Mouse (Mus musculus) liver, embryonic 14.5 days (tissue): Measurements from ENCODE around the gene Smyd2. TPM values are rescaled to one million over a fixed set of nuclear protein-coding genes. Genes with fewer than 3 reads are reported as not detected.

Experiments used
- ATAC-seq: fragments of 200-750 bp; cut with Nextera tagmentation; 2 replicates; pipeline ENCODE4 v1.8.0; 2017; ENCODE audit warnings: moderate number of reproducible peaks, mild to moderate bottlenecking, moderate library complexity; ENCODE audit not compliant: insufficient read depth
- DNase-seq, 3 experiments: peaks; one replicate each; pipeline ENCODE4 v3.0.0-alpha.2; 2012 to 2013; ENCODE audit warnings: low read depth in 3 of 3, low spot score in 3 of 3
- H3K27ac ChIP-seq: fragments of 300-500 bp; sonication (generic); 2 replicates; pipeline ENCODE4 v1.5.1; 2014; ENCODE audit warnings: moderate library complexity, mild to moderate bottlenecking, control low read depth, inconsistent platforms
- H3K27me3 ChIP-seq: fragments of 300-500 bp; sonication (generic); 2 replicates; pipeline ENCODE4 v1.6.1; 2014; ENCODE audit warnings: mild to moderate bottlenecking, low read length, moderate library complexity; ENCODE audit not compliant: control insufficient read depth, insufficient read depth
- H3K36me3 ChIP-seq: fragments of 300-500 bp; sonication (generic); replicated peaks from 2 replicates; pipeline ENCODE4 v1.6.1; 2014; ENCODE audit warnings: low read depth; ENCODE audit not compliant: control insufficient read depth, insufficient read depth
- H3K4me1 ChIP-seq, 2 experiments: fragments of 200-500 bp in 1 of 2; fragments of 300-500 bp in 1 of 2; sonication (generic) in 1 of 2; replicated peaks; 2 replicates each; pipeline ENCODE4 v1.6.1; 2012 to 2014; ENCODE audit warnings: antibody characterized with exemption in 1 of 2, inconsistent platforms in 1 of 2, low read length in 1 of 2; ENCODE audit not compliant: control insufficient read depth in 2 of 2, insufficient read depth in 2 of 2
- H3K4me2 ChIP-seq: fragments of 300-500 bp; sonication (generic); 2 replicates; pipeline ENCODE4 v1.6.1; 2014; ENCODE audit warnings: low read depth, mild to moderate bottlenecking, control low read depth, moderate library complexity
- H3K4me3 ChIP-seq, 2 experiments: fragments of 200-500 bp in 1 of 2; fragments of 300-500 bp in 1 of 2; sonication (generic) in 1 of 2; 2 replicates each; pipeline ENCODE4 v1.5.1; 2012 to 2014; ENCODE audit warnings: low read depth in 2 of 2, low read length in 2 of 2, mild to moderate bottlenecking in 2 of 2, control low read depth in 1 of 2, inconsistent platforms in 1 of 2, moderate library complexity in 1 of 2; ENCODE audit not compliant: insufficient read depth in 1 of 2
- H3K9ac ChIP-seq: fragments of 300-500 bp; sonication (generic); replicated peaks from 2 replicates; pipeline ENCODE4 v1.6.1; 2014; ENCODE audit warnings: mild to moderate bottlenecking, control low read depth, moderate library complexity
- H3K9me3 ChIP-seq: fragments of 300-500 bp; sonication (generic); 2 replicates; pipeline ENCODE4 v1.6.1; 2016; ENCODE audit warnings: low read length, mixed read lengths; ENCODE audit not compliant: control insufficient read depth
- CTCF ChIP-seq: IDR thresholded peaks from 2 replicates; pipeline ENCODE4 v1.5.1; 2016; ENCODE audit warnings: antibody characterized with exemption, low read depth, control low read depth
- EP300 ChIP-seq: IDR thresholded peaks from 2 replicates; pipeline ENCODE4 v1.6.1; 2016; ENCODE audit warnings: antibody characterized with exemption, low read depth
- WGBS: fragments of 180-500 bp; shearing (Covaris S2); extraction: QIAGEN DNeasy Blood & Tissue Kit; methylation state at CpG from one replicate; pipeline ENCODE4 v1.1.7; 2014; ENCODE audit not compliant: insufficient replicate concordance; 5-methylcytosine and 5-hydroxymethylcytosine counted together
- polyA plus RNA-seq, 2 experiments: library from polyadenylated mRNA; depleted of rRNA in 1 of 2; stranded (reverse) in 1 of 2; unstranded in 1 of 2; fragments of >200 nt; fragmentation: Nextera tagmentation in 1 of 2; extraction: Ambion mirVana in 1 of 2; gene quantifications; 2 replicates each; pipeline versions ENCODE4 v1.2.1 to v1.2.3; 2012 to 2014

Smyd2 gene
- polyA plus RNA-seq, 2 experiments: 24.8 to 27.7 TPM

DNA sequence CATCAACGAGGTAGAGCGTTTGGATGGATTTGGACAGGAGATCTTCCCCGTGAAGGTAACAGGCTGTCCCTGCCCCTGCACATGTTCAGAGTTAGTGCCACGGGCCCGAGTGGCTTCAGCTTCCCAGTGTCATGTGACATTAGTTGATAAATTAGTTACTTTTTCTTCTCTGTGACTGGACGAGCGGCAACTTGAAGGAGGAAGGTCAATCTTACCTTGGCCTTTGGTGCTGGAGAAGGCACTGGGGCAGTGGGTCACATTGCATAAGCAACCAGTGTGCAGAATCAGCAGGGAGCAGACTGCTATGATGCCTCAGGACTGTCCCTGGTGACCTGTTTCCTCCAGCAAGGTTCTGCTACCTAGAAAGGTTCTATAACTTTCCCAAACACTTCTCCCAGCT, 88.8 kb downstream of the Smyd2 start:
- Histone ChIP-seq H3K27ac (no peak overlapping the region), H3K36me3 (no peaks in the 10 kb centered on the region), H3K9me3 (no peaks in the 10 kb centered on the region), H3K4me1 (peaks cover 12 to 20% of the 10 kb centered on the region in 2 experiments), H3K4me3 (no peak overlapping the region), H3K27me3 (no peaks in the 10 kb centered on the region), H3K4me2 (no peak overlapping the region), H3K9ac (no peak overlapping the region)
- ATAC-seq (no peak), DNase-seq (no peak)
- TF ChIP-seq CTCF (no peak), EP300 (no peak)
- 60% methylated on average over 7 of the region's 7 CpGs for WGBS

DNA sequence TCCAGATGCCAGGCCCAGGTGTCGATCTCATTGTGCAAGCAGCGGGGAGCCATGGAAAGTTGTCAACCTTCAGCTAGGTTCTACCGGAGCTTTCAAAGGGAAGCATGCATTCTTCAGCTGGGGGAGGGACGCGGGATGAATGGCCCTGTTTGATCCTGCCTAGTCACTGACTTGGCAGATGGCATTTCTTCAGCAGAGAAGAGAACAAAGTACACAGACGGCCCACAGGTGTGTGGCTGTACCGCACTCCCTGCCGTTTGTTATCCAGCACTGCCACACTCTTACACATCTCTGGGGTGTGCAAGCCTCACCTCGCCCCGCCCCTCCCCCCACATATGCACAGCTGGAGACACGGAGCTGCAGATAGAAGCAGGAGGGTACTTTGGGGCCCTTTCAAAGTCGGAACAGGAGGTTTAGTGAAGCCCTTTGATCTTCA, 91.3 kb downstream of the Smyd2 start:
- H3K4me2 ChIP-seq: peak overlapping the region; percentile 36; the same call in 1 of the 2 replicates

More for the DNA sequence above, 91.3 kb downstream of the Smyd2 start:
- Histone ChIP-seq H3K4me1 (peaks cover 12 to 20% of the 10 kb centered on the region in 2 experiments), H3K27me3 (no peaks in the 10 kb centered on the region), H3K36me3 (no peaks in the 10 kb centered on the region), H3K9me3 (no peaks in the 10 kb centered on the region), H3K9ac (0 out of 2 replicates have a peak overlapping the region, but pooled peaks have one; percentile 4), H3K27ac (no peak overlapping the region), H3K4me3 (no peak overlapping the region)
- TF ChIP-seq EP300 (peak; percentile 71), CTCF (no peak; the same call in 1 of the 2 replicates)
- DNase-seq (peak in 2 of 3 experiments; percentile 29 to 34), ATAC-seq (peak; percentile 92)
- 18% methylated on average over 12 of the region's 12 CpGs for WGBS

Other genes with a start within 250 kb of the Smyd2 start
- 5.0 and 12.0 TPM in 2 replicates for gene Cenpf, start 234.3 kb downstream of the Smyd2 start, polyA plus RNA-seq (2012; rRNA removed)
- gene Cenpf, start 234.3 kb downstream of the Smyd2 start, polyA plus RNA-seq (2014; fragmentation: Nextera tagmentation; extraction: Ambion mirVana): 43.2 and 45.4 TPM in 2 replicates
- 0.39 and 0.50 TPM in 2 replicates for gene Ptpn14, start 194.1 kb downstream of the Smyd2 start, polyA plus RNA-seq (2012; rRNA removed)
- gene Ptpn14, start 194.1 kb downstream of the Smyd2 start, polyA plus RNA-seq (2014; fragmentation: Nextera tagmentation; extraction: Ambion mirVana): 0.22 and 0.30 TPM in 2 replicates
- gene Prox1, start 248.4 kb upstream of the Smyd2 start, polyA plus RNA-seq (2012; rRNA removed): 3.1 and 3.7 TPM in 2 replicates
- gene Prox1, start 248.4 kb upstream of the Smyd2 start, polyA plus RNA-seq (2014; fragmentation: Nextera tagmentation; extraction: Ambion mirVana): 4.5 and 5.9 TPM in 2 replicates